In the genomic region with DNA sequence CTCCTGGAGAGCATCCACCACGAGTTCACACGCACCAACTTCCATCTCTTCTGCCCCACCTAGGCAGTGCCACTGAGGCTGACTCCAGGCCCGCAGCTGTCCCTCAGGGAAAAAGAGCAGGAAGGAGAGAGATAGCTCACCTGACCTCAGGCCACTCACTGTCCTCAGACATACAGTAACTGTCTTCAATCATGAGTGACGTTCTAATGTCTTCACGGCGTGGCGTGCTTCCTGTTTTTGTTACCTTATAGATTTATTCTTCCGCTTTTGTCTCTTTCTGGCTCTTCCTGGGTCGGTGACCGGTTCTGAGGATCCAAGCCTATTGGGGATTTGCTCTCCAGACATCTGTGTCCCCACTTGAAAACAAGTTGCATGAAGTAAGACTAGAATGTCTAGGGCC, we compare ENCODE assay signal across 11 mouse cellular contexts. TPM values are rescaled to one million over a fixed set of nuclear protein-coding genes. Genes with fewer than 3 reads are reported as not detected.
A peak's percentile ranks its signal among the peaks of the same experiment; 100 is the strongest.
DNase-seq lines count a peak whose midpoint lies in the region; ATAC-seq and TF ChIP-seq lines count a peak whose summit lies in the region.
"Had no signal": no experiment of that assay in that cellular context is flagged by ENCODE, and none has a peak within 500 bp of the region (broad histone marks: within the 10 kb centered on the region; RNA-seq: fewer than 3 reads in every experiment).

No protein-coding gene starts in this region.

- TF ChIP-seq CTCF in kidney, postnatal 0 days (IDR thresholded peaks at IDR 0.05; ENCODE audit: low read depth): no peak

- H3K27ac ChIP-seq in kidney, postnatal 0 days: no peak overlapping the region
- no peak overlapping the region for H3K27ac ChIP-seq in embryonic facial prominence, embryonic 15.5 days (replicated peaks)
- no peak overlapping the region for H3K27ac ChIP-seq in intestine, embryonic 16.5 days (ENCODE audit: low read length)
- H3K27ac ChIP-seq in neural tube, embryonic 12.5 days: no peak overlapping the region
- H3K27ac ChIP-seq: liver, embryonic 15.5 days had no signal

- no peak for DNase-seq in kidney, postnatal 0 days (ENCODE audit: low spot score)
- no peak for DNase-seq in kidney, postnatal 14 days
- DNase-seq in T-cell, adult 2 months (ENCODE audit: low spot score): no peak
- DNase-seq in frontal cortex, postnatal 14 days (ENCODE audit: low spot score in 2 of 2): no peak
- DNase-seq in cerebellum, postnatal 14 days: no peak
- DNase-seq: kidney, adult 8-10 months; right cerebral cortex, postnatal 14 days had no signal

- no peaks in the 10 kb centered on the region for H3K9me3 ChIP-seq in kidney, postnatal 0 days (replicated peaks; ENCODE audit: low read length)
- no peaks in the 10 kb centered on the region for H3K9me3 ChIP-seq in embryonic facial prominence, embryonic 15.5 days (replicated peaks)
- H3K9me3 ChIP-seq in intestine, embryonic 16.5 days (ENCODE audit: control insufficient read depth, low read length): no peaks in the 10 kb centered on the region
- H3K9me3 ChIP-seq in neural tube, embryonic 12.5 days: no peaks in the 10 kb centered on the region
- H3K9me3 ChIP-seq: liver, embryonic 15.5 days had no signal

- ATAC-seq in kidney, postnatal 0 days (replicated peaks; ENCODE audit: low FRiP score, low read depth): no peak
- no peak for ATAC-seq in embryonic facial prominence, embryonic 15.5 days (ENCODE audit: insufficient number of reproducible peaks, low FRiP score, low TSS enrichment, low read depth)
- ATAC-seq in intestine, embryonic 16.5 days: no peak
- ATAC-seq in neural tube, embryonic 12.5 days (ENCODE audit: low FRiP score, low read depth): no peak

- H3K4me1 ChIP-seq in kidney, postnatal 0 days (replicated peaks; ENCODE audit: insufficient read depth, low read length): no peaks in the 10 kb centered on the region
- H3K4me1 ChIP-seq in embryonic facial prominence, embryonic 15.5 days: peaks cover 7% of the 10 kb centered on the region; the same call in 1 of the 2 replicates
- peaks cover 4% of the 10 kb centered on the region for H3K4me1 ChIP-seq in intestine, embryonic 16.5 days (ENCODE audit: control insufficient read depth, insufficient read depth, low read length)
- H3K4me1 ChIP-seq in neural tube, embryonic 12.5 days: no peaks in the 10 kb centered on the region

- WGBS in kidney, postnatal 0 days: 61% methylated on average over 10 of the region's 10 CpGs
- WGBS in embryonic facial prominence, embryonic 15.5 days: 72% methylated on average over 10 of the region's 10 CpGs
- 65% methylated on average over 10 of the region's 10 CpGs for WGBS in intestine, embryonic 16.5 days
- 73% methylated on average over 10 of the region's 10 CpGs for WGBS in neural tube, embryonic 12.5 days

- H3K4me2 ChIP-seq in kidney, postnatal 0 days (ENCODE audit: low read length): peak overlapping the region; percentile 37
- H3K4me2 ChIP-seq in embryonic facial prominence, embryonic 15.5 days (replicated peaks): peak overlapping the region; percentile 46
- peak overlapping the region; percentile 44 for H3K4me2 ChIP-seq in intestine, embryonic 16.5 days (ENCODE audit: low read depth, low read length)
- H3K4me2 ChIP-seq in neural tube, embryonic 12.5 days (replicated peaks): peak overlapping the region; percentile 47
- H3K4me2 ChIP-seq: liver, embryonic 15.5 days had no signal

- 0 out of 2 replicates have a peak overlapping the region, but pooled peaks have one; percentile 2 for H3K9ac ChIP-seq in kidney, postnatal 0 days (ENCODE audit: low read depth, low read length)
- H3K9ac ChIP-seq in embryonic facial prominence, embryonic 15.5 days: no peak overlapping the region
- peak overlapping the region; percentile 45; the same call in 1 of the 2 replicates for H3K9ac ChIP-seq in intestine, embryonic 16.5 days (ENCODE audit: low read depth, low read length)
- H3K9ac ChIP-seq in neural tube, embryonic 12.5 days: 0 out of 2 replicates have a peak overlapping the region, but pooled peaks have one; percentile 33
- H3K9ac ChIP-seq: liver, embryonic 15.5 days had no signal

- H3K4me3 ChIP-seq in kidney, postnatal 0 days (replicated peaks; ENCODE audit: low read depth, low read length): no peak overlapping the region
- peak overlapping the region; percentile 13; the same call in 1 of the 2 replicates for H3K4me3 ChIP-seq in embryonic facial prominence, embryonic 15.5 days (replicated peaks)
- peak overlapping the region; percentile 28 for H3K4me3 ChIP-seq in intestine, embryonic 16.5 days (ENCODE audit: low read length)
- H3K4me3 ChIP-seq in neural tube, embryonic 12.5 days: peak overlapping the region; percentile 16; the same call in 1 of the 2 replicates
- H3K4me3 ChIP-seq: liver, embryonic 15.5 days had no signal

- no peaks in the 10 kb centered on the region for H3K36me3 ChIP-seq in kidney, postnatal 0 days (ENCODE audit: insufficient read depth, low read length)
- H3K36me3 ChIP-seq in embryonic facial prominence, embryonic 15.5 days: no peaks in the 10 kb centered on the region
- H3K36me3 ChIP-seq in intestine, embryonic 16.5 days (ENCODE audit: control insufficient read depth, insufficient read depth, low read length): no peaks in the 10 kb centered on the region
- no peaks in the 10 kb centered on the region for H3K36me3 ChIP-seq in neural tube, embryonic 12.5 days
- H3K36me3 ChIP-seq: liver, embryonic 15.5 days had no signal

- H3K27me3 ChIP-seq in kidney, postnatal 0 days (ENCODE audit: insufficient read depth, low read length): peaks cover 5% of the 10 kb centered on the region; the same call in 1 of the 2 replicates
- H3K27me3 ChIP-seq in embryonic facial prominence, embryonic 15.5 days: peaks cover 27% of the 10 kb centered on the region
- H3K27me3 ChIP-seq in intestine, embryonic 16.5 days (replicated peaks; ENCODE audit: control insufficient read depth, insufficient read depth, low read length): no peaks in the 10 kb centered on the region
- peaks cover 10% of the 10 kb centered on the region for H3K27me3 ChIP-seq in neural tube, embryonic 12.5 days (replicated peaks)

RNA-seq across cellular contexts. Expression of gene Matn4, which starts 9.6 kb away (rescaled TPM):
- 0.46 and 0.62 TPM in 2 replicates for polyA plus RNA-seq in kidney, postnatal 0 days (2015; fragmentation: Nextera tagmentation; extraction: Ambion mirVana)
- polyA plus RNA-seq in embryonic facial prominence, embryonic 15.5 days (2015; fragmentation: Nextera tagmentation; extraction: Ambion mirVana): 33.4 and 58.2 TPM in 2 replicates
- 8.3 and 9.0 TPM in 2 replicates for polyA plus RNA-seq in intestine, embryonic 16.5 days (2015; fragmentation: Nextera tagmentation; extraction: Ambion mirVana)
- 8.2 and 9.0 TPM in 2 replicates for polyA plus RNA-seq in neural tube, embryonic 12.5 days (2016; fragmentation: Nextera tagmentation; extraction: Ambion mirVana)

RNA-seq across cellular contexts. Expression of gene Rbpjl, which starts 11.6 kb away (rescaled TPM):
- not detected in 2 replicates for polyA plus RNA-seq in kidney, postnatal 0 days (2015; fragmentation: Nextera tagmentation; extraction: Ambion mirVana)
- polyA plus RNA-seq in embryonic facial prominence, embryonic 15.5 days (2015; fragmentation: Nextera tagmentation; extraction: Ambion mirVana): 0.50 and 0.98 TPM in 2 replicates
- 25.1 and 25.4 TPM in 2 replicates for polyA plus RNA-seq in intestine, embryonic 16.5 days (2015; fragmentation: Nextera tagmentation; extraction: Ambion mirVana)
- 0.13 and 0.18 TPM in 2 replicates for polyA plus RNA-seq in neural tube, embryonic 12.5 days (2016; fragmentation: Nextera tagmentation; extraction: Ambion mirVana)

RNA-seq across cellular contexts. Expression of gene Slpi, which starts 25.7 kb away (rescaled TPM):
- polyA plus RNA-seq in kidney, postnatal 0 days (2015; fragmentation: Nextera tagmentation; extraction: Ambion mirVana): 4.8 and 9.6 TPM in 2 replicates
- polyA plus RNA-seq in embryonic facial prominence, embryonic 15.5 days (2015; fragmentation: Nextera tagmentation; extraction: Ambion mirVana): 9.9 and 14.5 TPM in 2 replicates
- 2.3 and 2.7 TPM in 2 replicates for polyA plus RNA-seq in intestine, embryonic 16.5 days (2015; fragmentation: Nextera tagmentation; extraction: Ambion mirVana)
- 0.28 TPM in 1 of 2 replicates, not detected in the other for polyA plus RNA-seq in neural tube, embryonic 12.5 days (2016; fragmentation: Nextera tagmentation; extraction: Ambion mirVana)

RNA-seq across cellular contexts. Expression of gene Sdc4, which starts 29.1 kb away (rescaled TPM):
- polyA plus RNA-seq in kidney, postnatal 0 days (2015; fragmentation: Nextera tagmentation; extraction: Ambion mirVana): 183 and 227 TPM in 2 replicates
- polyA plus RNA-seq in embryonic facial prominence, embryonic 15.5 days (2015; fragmentation: Nextera tagmentation; extraction: Ambion mirVana): 113 and 114 TPM in 2 replicates
- polyA plus RNA-seq in intestine, embryonic 16.5 days (2015; fragmentation: Nextera tagmentation; extraction: Ambion mirVana): 130 and 138 TPM in 2 replicates
- polyA plus RNA-seq in neural tube, embryonic 12.5 days (2016; fragmentation: Nextera tagmentation; extraction: Ambion mirVana): 9.7 and 11.7 TPM in 2 replicates

RNA-seq across cellular contexts. Expression of gene Sys1, which starts 42.2 kb away (rescaled TPM):
- 83.0 and 83.1 TPM in 2 replicates for polyA plus RNA-seq in kidney, postnatal 0 days (2015; fragmentation: Nextera tagmentation; extraction: Ambion mirVana)
- 66.3 and 67.8 TPM in 2 replicates for polyA plus RNA-seq in embryonic facial prominence, embryonic 15.5 days (2015; fragmentation: Nextera tagmentation; extraction: Ambion mirVana)
- polyA plus RNA-seq in intestine, embryonic 16.5 days (2015; fragmentation: Nextera tagmentation; extraction: Ambion mirVana): 54.0 and 56.4 TPM in 2 replicates
- 72.8 and 82.7 TPM in 2 replicates for polyA plus RNA-seq in neural tube, embryonic 12.5 days (2016; fragmentation: Nextera tagmentation; extraction: Ambion mirVana)

Comparison
In these comparisons a context has a peak if more than half of its experiments do, and no peak if none do; other contexts are left out.
1. RNA of gene Rbpjl, which starts 11.6 kb away (polyA plus RNA-seq): 25.1 to 25.4 TPM in intestine, embryonic 16.5 days; 0.50 to 0.98 TPM in embryonic facial prominence, embryonic 15.5 days, 0.13 to 0.18 TPM in neural tube, embryonic 12.5 days and not detected in kidney, postnatal 0 days; every median in the first group is over 10 times any median in the second.
2. Peak in every context shown above with its lines, with median percentiles within 50 percentile points of each other: H3K4me2 ChIP-seq.